Mouse (Mus musculus): ENCODE data around the gene Ermap.

Gene Ermap

DNA sequence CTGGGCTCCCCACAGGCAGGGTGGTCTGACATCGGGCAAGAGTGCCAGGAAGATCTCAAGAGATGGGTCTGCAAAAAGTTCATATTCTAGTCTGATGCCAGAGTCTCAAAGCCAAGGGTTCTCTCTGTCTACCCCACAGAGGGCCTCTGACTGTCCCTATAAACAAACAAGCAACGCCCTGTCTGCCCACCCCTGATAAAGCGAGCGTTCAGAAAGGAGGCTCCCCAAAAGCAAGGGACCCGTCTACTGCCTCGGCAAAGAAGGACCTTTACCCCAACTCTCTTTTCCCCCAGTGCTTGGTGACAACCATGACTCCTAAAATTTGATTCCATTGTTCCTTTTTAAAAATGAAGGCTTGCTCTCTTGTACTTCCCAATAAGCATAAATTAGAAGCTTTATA is at the start of gene Ermap:
TSS of gene Ermap (minus strand) at position 148 of the 400 bp plus-strand sequence.
- no peak for DNase-seq (ENCODE audit: low read depth)

DNA sequence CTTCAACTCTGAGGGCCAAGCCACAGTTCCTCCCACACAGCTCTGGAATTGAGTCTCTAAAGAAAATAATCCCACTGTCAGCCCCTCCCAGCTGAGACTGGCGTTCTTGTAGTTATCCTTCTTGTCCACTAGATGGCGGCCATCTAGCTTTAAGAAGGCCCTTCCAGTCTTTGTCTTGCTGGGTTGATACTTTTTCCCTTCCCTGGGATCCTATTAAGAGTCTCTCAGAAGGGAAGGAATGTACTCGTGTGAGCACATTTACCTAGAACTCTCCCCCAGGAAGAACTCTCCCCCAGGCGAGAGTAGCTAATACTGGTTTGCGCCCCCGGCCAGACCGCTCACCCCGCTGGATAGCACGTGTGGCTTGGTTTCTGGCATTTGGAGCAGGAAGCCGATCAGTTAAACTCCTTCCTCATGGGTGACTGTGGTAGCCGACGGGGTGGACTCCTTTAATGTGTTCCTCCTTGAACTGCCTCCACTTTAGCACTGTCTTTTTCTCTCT is 49.4 kb upstream of the Ermap start:
- DNase-seq (ENCODE audit: low read depth), result peak; percentile 83

DNA sequence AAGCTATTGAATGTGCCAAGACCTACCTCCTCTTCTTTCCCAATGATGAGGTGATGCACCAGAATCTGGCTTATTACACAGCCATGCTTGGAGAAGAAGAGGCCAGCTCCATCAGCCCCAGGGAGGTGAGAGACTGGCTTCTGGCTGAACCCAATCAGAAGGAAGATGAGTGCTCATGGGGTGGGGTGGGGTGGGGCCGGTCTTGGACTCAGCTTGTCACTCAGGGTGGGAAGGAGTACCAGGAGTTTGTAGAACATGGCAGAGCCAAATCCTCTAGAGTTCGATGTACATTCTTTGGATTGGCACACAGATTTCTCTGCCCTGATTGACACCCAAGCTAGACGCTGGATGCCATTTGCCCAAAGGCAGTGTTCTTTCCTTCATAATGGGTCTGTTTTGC is 48.9 kb upstream of the Ermap start:
- no peak for DNase-seq (ENCODE audit: low read depth)

DNA sequence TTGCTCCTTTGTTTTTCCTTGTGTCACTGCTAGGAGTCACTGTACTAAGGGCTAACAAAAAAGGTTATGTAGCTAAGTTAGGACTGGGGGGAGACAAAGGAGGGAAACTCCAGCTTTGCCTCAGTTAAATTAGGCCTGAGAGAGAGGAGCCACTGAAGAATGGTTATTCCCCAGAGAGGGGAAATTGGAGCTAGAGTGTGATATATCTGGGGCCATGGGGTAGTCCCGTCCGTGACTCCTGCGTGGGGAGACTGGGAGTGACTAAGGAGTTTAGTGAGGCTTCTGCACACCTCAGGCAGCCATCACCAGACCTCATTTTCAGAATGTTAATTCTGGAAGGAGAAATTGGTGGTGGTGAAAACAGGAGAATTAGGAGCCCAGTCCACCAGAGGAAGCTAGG is 44.5 kb upstream of the Ermap start:
- no peak for DNase-seq (ENCODE audit: low read depth)

DNA sequence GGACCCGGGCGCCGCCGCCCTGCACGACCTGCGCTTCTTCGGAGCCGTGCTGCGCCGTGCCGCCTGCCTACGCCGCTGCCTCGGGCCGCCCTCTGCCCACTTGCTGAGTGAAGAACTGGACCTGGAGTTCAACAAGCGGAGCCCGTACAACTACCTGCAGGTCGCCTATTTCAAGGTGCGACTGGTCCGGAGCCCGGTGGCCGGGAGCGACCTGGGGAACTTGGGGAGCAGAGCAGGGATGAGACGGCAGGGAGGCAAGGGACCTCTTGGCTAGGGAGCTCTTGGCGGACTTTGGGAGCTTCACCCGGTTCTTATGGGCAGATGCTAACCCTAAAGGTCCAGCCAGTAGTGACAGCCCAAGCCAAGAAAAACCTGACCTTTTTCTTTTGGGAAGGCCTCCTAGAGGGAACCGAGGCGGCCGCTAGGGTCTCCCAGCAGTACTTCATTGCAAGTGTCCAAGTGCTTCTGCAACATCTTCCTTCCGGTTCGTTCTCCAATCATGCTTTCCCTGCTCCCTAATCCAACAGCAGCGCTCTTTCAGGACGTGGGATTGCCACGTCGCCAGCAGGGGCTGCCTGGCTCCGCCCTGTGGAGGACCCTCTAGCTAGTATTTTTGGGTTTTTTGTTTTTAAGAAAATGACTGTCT is 43.6 kb upstream of the Ermap start:
- DNase-seq (ENCODE audit: low read depth), result no peak

DNA sequence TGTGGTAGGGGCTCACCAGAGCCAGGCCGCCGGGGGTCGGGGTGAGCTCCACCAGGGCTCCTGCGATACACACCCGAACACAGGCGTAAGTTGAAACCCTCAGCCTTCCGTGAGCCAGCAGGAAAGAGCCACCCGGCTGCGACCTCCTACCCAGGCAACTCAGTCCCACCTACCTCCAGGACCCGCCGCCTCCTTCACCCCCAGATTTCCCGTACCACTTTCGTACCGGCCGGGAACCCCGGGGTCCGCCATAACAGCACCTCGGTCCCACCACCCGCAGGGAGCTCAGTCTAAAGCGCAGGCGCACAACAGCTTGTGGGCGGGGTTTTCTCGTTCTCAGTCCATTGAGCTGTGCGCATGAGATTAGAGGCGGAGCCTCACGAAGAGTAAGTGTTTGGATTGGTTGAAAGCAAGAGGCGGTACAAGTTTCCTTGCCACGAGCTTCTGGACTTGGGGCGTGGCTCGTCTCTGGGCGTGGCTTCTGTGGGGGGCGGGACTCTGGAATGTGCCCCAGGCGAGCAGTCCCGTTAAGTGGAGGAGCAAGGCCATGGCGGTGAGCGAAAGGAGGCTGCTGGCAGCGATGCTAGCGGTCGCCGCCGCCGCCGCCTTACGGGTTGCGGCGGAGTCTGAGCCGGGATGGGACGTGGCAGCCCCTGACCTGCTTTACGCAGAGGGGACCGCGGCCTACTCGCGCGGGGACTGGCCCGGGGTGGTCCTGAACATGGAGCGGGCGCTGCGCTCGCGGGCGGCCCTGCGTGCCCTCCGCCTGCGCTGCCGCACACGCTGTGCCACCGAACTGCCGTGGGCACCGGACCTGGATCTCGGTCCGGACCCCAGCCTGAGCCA is 42.8 kb upstream of the Ermap start, which contains the start of the genes AU022252 and P3h1:
TSS of gene AU022252 (minus strand) at position 303 of the 846 bp plus-strand sequence.
TSS of gene P3h1 (plus strand) at position 506 of the 846 bp plus-strand sequence.
- DNase-seq (ENCODE audit: low read depth), result peak; percentile 100

DNA sequence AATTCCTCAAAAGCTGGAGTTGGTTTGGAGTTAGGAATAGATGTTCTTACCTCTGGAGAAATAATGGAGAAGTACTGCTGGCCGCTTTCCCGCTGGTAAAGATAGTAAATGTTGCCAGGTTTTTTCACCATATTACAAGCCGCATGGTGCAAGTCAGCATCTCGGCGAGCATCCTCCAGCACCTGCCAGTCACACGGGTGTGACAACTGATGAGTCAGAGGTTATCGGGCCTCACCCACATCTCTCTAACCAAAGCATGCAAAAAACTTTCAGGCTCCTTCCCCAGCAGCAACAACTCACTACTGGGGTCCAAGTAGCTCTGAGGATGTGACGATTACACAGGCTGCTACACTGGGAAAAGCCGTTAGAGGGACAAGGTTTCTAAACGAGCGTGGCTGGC is 36.9 kb upstream of the Ermap start:
- no peak for DNase-seq (ENCODE audit: low read depth)

DNA sequence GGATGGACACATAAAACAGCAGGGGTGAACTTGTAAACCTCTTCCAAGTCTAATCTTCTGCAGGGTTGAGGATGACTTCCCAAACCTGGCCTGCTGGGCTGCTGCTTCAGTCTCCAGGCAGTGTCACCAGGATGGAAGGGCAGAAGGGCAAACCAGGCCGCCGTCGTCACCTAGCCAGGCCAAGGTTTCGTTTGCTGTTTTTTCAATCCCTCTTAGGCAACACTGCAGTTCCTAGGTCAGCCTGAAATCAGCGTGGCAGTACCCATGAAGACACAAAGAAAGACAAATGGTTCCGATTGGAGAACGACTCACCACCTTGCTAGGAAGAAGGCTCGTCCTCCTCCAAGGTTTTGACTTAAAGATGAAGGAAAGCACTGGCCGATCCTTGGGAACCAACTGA is 35.9 kb upstream of the Ermap start:
- DNase-seq (ENCODE audit: low read depth), result no peak

DNA sequence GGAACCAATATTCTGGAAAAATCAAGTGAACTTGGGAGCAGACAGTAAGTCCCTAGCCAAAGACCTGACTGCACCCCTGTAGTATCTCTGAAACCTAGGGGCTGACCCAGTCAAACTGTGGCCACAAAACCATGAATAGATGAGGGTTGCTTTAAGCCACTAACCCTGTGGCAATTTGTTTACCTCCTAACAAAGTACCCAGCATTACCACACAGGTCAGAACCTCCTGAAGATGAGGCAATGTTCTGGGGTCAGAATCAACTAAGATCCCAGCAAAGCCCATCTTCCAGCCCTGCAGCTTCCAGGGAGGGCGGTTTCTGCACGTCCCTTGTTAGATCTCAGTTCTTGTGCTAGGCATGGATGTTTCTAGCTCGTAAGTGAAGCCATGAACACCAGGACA is 34.7 kb upstream of the Ermap start:
- no peak for DNase-seq (ENCODE audit: low read depth)

DNA sequence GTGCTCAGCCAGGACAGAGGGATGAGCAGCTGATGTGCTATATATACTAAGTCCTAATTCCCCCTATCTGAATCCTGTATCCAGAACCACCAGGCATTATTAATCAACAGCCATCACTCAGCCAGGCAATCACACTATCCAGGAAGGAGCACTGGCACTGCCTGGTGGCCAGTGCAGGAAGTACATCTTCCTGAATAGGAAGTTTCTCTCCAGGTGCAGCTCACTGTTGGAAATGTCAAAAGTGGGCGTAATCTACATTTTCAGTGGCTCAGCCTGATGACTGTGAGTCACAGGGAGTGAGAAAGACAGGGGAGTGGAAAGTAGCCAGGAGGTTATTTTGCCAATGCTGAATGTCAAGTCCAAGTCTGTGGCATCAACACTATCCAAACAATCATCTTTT is 33.9 kb upstream of the Ermap start:
- peak; percentile 51 for DNase-seq (ENCODE audit: low read depth)

DNA sequence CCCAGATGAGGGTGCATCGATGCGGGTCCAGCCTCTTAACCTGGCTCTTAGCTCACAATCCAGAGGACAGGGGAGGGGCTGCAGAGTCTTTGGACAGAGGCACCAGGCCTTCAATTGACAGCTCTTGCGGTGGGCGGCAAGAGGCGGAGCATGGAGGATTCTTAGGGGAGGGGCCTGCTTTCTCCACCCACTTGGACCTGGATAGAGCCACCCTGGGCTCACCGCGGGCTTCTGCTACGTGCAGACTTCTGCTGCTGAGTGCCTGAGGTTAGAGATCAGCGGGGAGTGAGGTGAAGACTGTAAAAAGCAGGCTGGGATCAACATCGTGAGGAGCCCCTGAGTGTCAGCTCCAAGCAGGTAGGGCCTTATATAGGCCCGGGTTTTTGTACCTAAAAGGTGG is 28.4 kb upstream of the Ermap start, which contains the start of gene Tmem269:
TSS of gene Tmem269 (minus strand) at position 49 of the 400 bp plus-strand sequence.
- DNase-seq (ENCODE audit: low read depth), result no peak

DNA sequence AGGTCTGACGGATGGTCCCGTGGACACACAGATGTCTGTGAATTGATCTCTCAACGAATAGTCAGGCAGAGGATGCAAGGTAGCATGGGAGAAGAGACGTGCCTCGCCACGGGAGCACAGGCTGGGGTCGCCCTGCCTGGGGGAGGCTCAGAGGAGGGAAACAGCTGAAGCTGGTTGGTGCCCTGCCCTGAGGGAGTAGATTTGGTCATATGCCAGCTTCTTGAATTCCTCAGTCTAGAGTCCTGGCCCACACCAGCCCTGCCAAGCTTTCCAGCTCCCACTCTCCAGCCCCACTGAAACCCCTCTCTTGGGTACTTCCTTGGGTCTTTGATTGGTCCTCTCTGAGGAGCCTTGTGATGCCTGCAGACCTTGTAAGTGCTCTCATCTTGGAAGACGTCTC is 26.9 kb upstream of the Ermap start:
- DNase-seq (ENCODE audit: low read depth), result no peak

DNA sequence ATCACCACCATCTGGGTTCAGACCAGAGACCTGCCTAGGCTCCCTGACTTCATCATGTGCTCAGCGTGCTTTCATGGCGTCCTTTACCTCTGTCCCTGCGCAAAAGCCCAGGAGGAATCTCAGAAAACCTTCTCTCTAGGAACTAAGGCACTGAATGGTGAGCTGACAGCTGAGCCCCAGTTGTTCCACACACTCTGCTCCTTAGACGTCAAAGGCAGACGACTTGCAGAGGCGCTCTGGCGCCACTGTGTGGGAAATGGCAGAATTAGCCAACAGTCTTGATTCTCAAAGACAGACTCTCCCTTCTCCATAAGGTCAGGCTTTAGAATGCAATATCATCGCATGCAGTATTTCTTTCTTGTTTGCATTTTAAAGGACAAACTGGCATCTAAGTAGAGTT is 14.9 kb upstream of the Ermap start:
- peak; percentile 59 for DNase-seq (ENCODE audit: low read depth)

DNA sequence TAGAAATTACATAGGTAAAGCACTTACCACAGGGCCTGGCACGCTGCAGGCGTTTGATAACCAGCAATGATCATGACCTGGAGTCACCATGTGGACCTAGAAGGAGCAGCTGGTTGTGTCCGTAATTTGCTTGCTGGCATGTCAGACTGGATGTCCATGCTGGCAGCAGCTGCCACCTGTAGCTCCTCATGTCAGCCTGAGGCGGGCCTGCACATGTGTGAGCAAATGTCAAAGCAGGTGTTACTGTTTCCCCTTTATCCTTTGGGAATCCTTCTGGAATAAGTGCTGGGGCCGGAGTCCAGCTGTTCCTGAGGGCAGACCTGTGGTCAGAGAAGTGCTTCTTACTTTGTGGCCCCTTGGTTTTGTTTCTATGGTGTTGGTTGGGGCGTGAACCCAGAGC is 8.3 kb upstream of the Ermap start:
- DNase-seq (ENCODE audit: low read depth), result no peak

DNA sequence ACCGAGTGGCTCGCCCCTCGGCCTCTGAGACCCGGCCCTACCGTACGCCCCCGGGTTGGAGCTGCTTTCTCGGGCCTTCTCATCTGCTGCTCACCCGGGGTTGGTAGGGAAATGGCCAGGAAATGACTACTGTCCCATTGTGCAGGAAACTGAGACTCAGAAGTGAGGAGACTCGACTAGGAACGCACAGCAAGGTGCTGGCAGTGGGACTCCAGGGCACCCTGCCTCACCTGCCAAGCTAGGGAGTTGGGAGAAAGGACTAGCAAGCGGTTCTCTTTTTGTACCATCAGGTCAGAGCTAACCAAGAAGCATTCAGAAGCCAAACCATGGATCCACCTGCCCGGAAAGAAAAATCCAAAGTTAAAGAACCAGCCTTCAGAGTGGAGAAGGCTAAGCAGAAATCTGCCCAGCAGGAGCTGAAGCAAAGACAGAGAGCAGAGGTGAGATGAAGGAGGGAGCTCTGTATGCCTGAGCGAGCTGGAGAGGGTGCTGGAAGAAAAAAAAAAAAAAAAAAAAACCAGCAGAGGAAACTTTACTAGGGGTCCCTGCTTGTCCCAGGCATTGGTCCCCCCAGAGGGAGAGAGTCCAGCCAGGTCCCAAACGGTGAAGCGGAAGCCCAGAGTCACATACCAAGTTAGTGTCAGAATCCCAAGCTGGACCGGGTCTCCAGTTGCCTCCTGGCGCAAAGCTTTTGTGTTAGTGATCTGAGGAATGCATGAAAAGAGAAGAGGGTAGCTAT is 5.9 kb upstream of the Ermap start:
- DNase-seq (ENCODE audit: low read depth), result no peak

DNA sequence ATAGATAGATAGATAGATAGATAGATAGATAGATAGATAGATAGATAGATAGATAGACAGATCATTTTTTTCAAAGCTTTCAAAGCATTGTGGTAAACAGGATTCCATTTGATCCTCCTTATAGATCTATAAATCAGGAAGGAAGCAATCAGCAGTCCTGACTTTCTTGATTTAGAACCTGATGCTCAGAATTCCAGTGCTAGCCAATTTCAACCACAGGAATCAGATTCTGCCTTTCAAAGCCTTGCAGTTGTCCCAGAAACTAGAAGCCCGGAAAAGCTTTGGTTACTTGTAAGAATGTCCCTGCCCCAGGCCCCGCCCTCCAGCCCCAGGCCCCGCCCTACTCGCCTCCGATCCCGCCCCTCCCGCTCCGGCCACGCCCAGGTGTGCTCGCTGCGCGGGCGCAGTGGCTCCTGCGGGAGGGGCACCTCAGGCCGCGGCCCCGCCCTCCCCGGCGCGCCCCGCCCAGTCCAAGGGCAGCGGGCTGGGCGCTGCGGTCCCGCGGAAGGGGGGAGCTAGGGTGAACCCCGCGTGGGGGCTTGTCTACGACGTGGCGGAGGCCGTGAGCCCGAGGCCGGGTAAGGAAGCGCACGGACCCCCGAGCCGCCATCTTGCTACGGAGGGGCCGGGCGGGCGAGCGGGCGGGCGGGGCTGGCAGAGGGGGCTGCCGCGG is 5.2 kb upstream of the Ermap start, which contains the start of gene Svbp:
TSS of gene Svbp (plus strand) at position 398 of the 673 bp plus-strand sequence.
- peak; percentile 92 for DNase-seq (ENCODE audit: low read depth)

DNA sequence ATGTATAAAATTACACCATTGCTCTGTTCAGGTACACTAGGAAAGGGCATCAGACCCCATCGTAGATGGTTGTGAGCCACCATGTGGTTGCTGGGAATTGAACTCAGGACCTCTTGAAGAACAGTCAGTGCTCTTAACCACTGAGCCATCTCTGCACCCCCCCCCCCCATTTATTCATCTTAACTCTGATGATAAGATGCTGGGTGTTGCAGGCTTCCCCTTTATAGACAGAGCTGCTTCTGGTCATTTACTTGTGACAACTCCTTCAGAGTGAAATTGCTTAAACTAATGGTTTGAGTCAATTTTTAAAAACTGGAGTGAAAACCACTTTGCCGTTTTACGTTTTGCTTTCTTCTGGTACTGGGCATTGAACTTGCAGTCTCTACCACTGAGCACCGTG is 2.9 kb upstream of the Ermap start:
- DNase-seq (ENCODE audit: low read depth), result no peak

DNA sequence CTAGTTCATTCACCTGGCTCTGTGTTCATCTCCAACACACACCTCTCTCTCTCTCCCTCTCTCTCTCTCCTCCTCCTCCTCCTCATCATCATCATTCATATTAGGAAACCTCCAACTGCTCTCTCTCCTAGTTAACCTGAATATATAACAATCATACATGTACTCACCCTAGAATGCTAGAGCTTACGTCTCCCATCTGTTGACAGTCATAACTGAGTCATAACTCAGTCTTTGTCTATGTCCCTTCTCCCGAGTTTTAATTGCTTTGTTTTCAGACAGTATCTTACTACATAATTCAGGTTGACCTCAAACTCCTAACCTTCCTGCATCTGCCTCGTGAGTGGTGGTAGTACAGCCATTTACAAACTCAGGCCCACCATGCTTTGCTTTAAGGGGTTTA is 1.5 kb upstream of the Ermap start:
- DNase-seq (ENCODE audit: low read depth), result no peak

DNA sequence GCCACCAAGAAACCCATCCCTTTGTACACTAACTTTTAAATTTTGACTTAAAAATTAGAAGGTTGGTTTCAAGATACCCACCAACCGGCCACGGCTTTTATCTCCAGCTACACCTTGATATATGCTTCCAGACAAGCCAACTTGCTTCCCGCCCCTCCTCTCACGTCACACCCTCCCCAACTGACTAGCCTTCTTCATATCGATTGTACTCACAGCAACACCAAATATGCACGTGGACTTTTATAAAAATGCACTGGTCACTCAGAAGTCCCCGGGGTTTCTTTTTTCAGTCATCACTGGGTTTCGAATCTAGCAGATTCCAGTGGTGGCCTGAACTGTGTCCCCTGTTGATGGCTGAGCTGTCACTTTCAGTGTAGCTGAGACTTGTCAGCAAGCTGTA is 807 bp upstream of the Ermap start:
- DNase-seq (ENCODE audit: low read depth), result no peak

DNA sequence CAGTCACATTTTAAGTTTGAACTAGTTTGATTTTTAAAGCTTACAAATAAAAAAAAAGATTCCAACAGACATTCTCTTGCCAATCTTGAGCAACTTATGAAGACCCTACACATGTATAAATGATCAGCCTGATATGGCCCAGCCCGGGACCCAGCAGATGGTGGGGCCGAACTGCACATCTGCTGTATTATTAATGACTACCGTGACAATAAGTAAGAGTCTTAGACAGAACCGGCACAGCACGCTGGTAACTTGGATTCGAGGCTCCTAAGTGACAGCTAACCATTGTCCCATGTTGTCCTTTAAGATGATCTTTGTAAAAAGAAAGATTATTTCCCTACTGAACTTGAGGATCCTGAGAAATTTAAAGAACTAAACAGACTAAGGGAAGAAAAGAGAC is 419 bp downstream of the Ermap start:
- no peak for DNase-seq (ENCODE audit: low read depth)

DNA sequence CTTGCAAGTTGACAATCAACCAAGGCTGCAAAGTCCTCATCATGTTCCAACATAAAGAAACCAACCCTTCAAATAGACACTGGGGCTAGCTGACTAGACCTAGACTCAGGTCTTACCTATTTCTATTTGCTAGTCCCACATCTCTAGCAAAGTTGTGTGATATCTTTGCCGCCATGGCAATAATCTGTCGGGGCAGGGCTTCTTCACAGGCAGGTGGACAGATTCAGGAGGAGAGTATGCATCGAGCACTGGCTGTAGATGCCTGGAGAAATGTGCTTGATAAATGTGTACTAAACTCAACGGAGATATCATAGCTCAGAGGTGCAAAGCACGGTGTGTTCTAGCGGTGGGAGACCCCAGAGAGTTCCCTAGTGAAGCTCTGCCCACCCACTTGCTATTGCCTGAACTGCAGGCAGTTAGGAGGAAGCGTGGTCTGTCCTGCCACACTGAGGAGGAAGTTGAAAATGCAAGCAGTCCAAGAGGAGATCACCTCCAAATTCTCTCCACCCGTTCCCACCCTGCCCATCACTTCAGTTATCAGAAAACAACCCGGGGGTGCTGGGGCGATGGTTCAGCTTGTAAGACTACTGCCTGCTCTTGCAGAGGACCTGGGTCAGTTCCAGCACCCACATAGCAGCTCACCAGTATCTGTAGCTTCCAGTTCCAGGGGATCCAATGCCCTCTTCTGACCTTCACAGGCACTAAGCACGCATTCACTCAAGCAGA is 1.6 kb downstream of the Ermap start:
- no peak for DNase-seq (ENCODE audit: low read depth)
